Mouse (Mus musculus) A20 (cell line): ENCODE data around the gene Serpinb9e.
"Not testable (repeated sequence)": the region's sequence is repeated elsewhere in the genome, so short reads cannot be mapped to it uniquely, and the experiment has no call there.

ENCODE experiments used
- DNase-seq: peaks from one replicate; pipeline ENCODE4 v3.0.0-alpha.2; 2011; ENCODE audit warnings: low read depth, low spot score

Serpinb9e gene

GRCm38 (mm10) chr13:33249312-33249711 is at the start of gene Serpinb9e:
Gene Serpinb9e (plus strand): TSS chr13:33249612.
- DNase-seq, result not testable (repeated sequence)

GRCm38 (mm10) chr13:33199740-33200139 is 49.7 kb upstream of the Serpinb9e start:
- DNase-seq, result peak; percentile 41

GRCm38 (mm10) chr13:33308631-33309030 is 59.2 kb downstream of the Serpinb9e start:
- not testable (repeated sequence) for DNase-seq
